Mouse (Mus musculus): ENCODE results near the gene Slc4a4. TPM values are rescaled to one million over a fixed set of nuclear protein-coding genes. Genes with fewer than 3 reads are reported as not detected.

Gene Slc4a4
- total RNA-seq, 2 experiments from 2014 or later, result 110 to 122 TPM

DNA sequence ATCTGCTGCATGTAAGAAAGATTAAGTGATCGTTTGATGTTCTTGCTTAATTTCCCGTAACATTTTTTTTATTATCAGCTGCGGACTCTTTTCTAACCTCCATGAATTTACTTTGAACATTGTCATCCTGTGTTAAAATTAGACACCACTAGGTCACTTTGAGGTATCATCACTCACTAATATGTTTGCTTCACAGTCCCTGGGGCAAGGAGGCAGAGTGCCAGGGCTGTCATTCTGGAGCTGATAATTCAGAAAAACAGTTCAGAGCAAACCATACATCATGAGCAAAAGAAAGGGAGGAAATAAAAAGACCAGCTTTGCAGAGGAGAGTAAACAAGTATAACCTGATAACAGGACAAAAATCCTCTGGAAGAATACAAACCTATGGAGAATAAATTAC lies 154.2 kb downstream of the Slc4a4 start:
- intact Hi-C loops (cut with DNase I), result no loop called here
- DNase-seq (ENCODE audit: low spot score in 2 of 2), result no peak

DNA sequence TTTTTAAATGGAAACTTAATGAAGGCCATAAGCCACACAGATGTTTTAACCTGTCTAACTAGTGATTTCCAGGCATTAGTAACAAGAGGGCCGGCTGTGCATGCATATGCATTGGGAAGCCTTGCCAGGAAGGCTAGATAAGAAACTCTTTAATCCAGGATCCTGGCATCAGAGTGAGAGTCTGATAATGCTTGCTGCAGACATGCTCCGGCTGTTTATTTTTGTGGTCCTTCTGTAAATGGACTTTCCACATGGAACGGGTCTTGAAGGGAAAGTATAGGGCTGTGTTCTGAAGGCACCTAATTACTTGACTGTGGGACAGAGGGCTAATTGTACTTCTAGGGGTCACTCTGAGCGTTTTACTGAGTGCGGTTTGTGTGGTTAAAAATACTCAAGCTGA lies 157.2 kb downstream of the Slc4a4 start:
- DNase-seq (ENCODE audit: low spot score in 2 of 2), result no peak
- intact Hi-C loops (cut with DNase I), result no loop called here

DNA sequence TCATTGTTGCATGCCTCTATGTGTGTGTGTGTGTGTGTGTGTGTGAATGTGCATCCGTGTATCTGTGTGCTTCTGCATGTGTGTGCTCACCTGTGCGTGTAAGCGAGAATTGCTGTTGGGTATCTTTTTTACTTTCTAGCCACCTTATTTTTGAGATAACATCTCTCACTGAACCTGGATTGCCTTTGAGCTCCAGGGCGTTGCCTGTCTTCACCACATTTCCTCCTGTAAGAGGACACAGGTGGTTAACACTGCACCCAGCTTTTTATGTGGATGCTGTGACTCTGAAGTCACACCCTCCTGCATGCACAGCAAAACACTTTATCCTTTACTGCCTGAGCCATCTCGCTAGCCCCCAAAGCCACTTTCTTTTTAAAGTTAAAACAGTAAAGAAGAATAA lies 158.2 kb downstream of the Slc4a4 start:
- DNase-seq (ENCODE audit: low spot score in 2 of 2), result no peak
- intact Hi-C loops (cut with DNase I), result no loop called here

- intact Hi-C loops (cut with DNase I), result loop anchor here (10.0 kb wide), 2 partner anchors 93 to 117 kb away; no protein-coding TSS in a partner anchor
- DNase-seq (ENCODE audit: low spot score in 2 of 2), result no peak
Observed at GRCm38 (mm10) chr5:89051577-89051976, 165.0 kb downstream of the Slc4a4 start.

- DNase-seq (ENCODE audit: low spot score in 2 of 2), result no peak
- intact Hi-C loops (cut with DNase I), result loop anchor here (10.0 kb wide), 2 partner anchors 93 to 117 kb away; no protein-coding TSS in a partner anchor
Observed at GRCm38 (mm10) chr5:89052230-89052629, 165.6 kb downstream of the Slc4a4 start.

DNA sequence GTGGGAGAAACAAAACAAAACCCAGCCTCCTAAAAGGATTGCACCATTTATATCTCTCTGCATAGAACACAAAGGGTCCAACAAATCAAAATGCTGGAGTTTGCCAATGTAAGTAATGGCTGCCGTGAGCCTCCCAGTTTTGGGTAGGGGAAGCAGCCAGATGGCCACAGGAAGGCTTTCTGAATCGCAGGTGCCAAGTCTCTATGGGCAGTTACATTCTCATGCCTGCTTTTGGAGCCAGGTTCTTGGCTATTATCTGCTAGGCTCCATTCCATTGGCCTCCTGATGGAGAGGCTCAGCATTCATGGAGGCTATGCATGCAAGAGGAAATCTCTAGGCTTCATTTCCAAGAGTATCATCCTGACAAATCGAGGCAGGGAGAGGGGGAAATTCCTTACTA lies 169.0 kb downstream of the Slc4a4 start:
- no peak for DNase-seq (ENCODE audit: low spot score in 2 of 2)
- intact Hi-C loops (cut with DNase I), result loop anchor here (10.0 kb wide), 2 partner anchors 89 to 121 kb away; no protein-coding TSS in a partner anchor

- intact Hi-C loops (cut with DNase I), result loop anchor here (10.0 kb wide), 2 partner anchors 88 to 122 kb away; no protein-coding TSS in a partner anchor
- peak; percentile 20 to 53 for DNase-seq (ENCODE audit: low spot score in 2 of 2)
Observed at GRCm38 (mm10) chr5:89056370-89056769, 169.8 kb downstream of the Slc4a4 start.

DNA sequence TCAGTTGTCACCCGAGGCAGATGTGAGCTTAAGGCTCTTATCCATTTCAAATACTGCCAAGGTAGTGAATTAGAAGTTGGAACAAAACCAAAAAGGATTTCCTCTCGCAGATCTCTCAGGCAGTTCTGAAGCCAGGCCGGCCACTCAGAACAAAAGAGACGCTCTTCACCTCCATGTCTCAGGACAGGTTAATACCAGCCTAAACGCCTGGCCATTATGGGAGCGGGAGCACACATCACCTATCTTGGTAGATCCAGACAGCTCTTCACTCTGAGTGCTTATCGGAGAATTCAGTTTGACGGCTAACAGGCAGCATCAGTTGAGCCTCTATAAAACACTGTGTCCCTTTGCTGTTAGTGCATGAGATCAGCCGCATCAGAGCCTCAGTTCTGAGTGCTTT lies 174.5 kb downstream of the Slc4a4 start:
- no peak for DNase-seq (ENCODE audit: low spot score in 2 of 2)
- intact Hi-C loops (cut with DNase I), result no loop called here

DNA sequence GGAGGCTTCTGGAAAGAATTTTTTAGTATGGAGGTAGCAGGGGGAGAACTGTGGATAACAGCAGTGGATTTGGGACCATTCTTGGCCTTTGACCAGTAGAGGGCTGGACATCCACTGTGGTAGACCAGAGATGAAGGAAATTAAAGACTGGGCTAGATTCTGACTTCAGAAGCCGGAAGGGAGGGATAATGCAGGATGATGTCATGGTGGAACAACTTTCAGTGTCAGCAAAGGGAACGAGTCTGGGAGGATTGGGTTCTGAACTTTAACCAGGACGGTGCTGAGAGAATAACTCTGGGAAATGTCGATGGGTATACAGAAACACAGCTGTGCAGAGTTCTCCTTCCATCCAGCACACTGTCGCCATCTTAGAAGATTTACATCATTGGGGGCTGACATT lies 175.7 kb downstream of the Slc4a4 start:
- intact Hi-C loops (cut with DNase I), result no loop called here
- DNase-seq (ENCODE audit: low spot score in 2 of 2), result no peak

- no peak for DNase-seq (ENCODE audit: low spot score in 2 of 2)
- intact Hi-C loops (cut with DNase I), result no loop called here
Observed at GRCm38 (mm10) chr5:89067111-89067510, 180.5 kb downstream of the Slc4a4 start.

GRCm38 (mm10) chr5:89068072-89068471 lies 181.5 kb downstream of the Slc4a4 start:
- DNase-seq (ENCODE audit: low spot score in 2 of 2), result no peak

GRCm38 (mm10) chr5:89070051-89070450 lies 183.4 kb downstream of the Slc4a4 start:
- intact Hi-C loops (cut with DNase I), result no loop called here
- DNase-seq (ENCODE audit: low spot score in 2 of 2), result no peak

More at GRCm38 (mm10) chr5:89068072-89068471, 181.5 kb downstream of the Slc4a4 start:
- intact Hi-C loops (cut with DNase I), result no loop called here

DNA sequence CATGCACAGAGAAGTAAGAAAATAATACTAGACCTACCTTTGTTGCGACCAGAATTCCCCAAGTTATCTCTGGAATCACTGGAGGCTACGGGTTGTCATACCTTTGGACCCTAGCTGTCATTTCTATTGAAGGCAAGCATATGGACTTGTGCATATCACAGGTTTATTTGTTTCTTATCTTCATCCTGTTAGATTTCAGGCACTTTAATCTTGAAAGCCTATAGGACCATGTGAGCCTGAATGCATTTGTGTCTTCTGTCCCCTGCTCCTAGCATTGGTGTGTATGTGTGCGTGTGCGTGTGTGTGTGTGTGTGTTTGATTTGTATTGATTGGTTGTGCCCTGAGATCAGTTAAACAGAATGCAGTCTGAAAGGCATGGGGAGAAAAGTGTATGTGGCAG lies 185.3 kb downstream of the Slc4a4 start:
- no peak for DNase-seq (ENCODE audit: low spot score in 2 of 2)
- intact Hi-C loops (cut with DNase I), result no loop called here

GRCm38 (mm10) chr5:89077711-89078110 lies 191.1 kb downstream of the Slc4a4 start:
- intact Hi-C loops (cut with DNase I), result no loop called here
- DNase-seq (ENCODE audit: low spot score in 2 of 2), result no peak

- no peak for DNase-seq (ENCODE audit: low spot score in 2 of 2)
- intact Hi-C loops (cut with DNase I), result no loop called here
Observed at GRCm38 (mm10) chr5:89083476-89083875, 196.9 kb downstream of the Slc4a4 start.

GRCm38 (mm10) chr5:89087916-89088315 lies 201.3 kb downstream of the Slc4a4 start:
- intact Hi-C loops (cut with DNase I), result no loop called here
- DNase-seq (ENCODE audit: low spot score in 2 of 2), result no peak

DNA sequence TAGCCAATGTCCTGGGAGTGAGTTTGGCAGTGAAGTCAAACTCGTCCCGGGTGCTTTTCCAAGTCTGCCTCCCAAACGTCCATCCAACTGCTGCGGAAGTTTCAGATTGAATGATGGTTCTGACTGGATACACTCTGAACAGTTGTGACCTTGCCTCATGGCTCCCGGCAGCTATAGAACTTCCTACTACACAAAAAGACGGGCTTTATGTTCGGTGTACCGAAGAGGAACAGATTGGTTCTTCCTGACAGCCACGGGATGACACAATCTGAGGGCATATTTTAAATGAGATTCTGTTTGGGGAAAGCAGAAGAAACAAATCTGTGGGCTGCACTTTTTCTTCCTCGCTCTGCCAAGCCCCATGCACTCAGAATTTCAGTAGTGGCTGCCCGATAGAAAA lies 201.8 kb downstream of the Slc4a4 start:
- intact Hi-C loops (cut with DNase I), result no loop called here
- peak in 1 of 2 experiments; percentile 29 for DNase-seq (ENCODE audit: low spot score in 2 of 2)

DNA sequence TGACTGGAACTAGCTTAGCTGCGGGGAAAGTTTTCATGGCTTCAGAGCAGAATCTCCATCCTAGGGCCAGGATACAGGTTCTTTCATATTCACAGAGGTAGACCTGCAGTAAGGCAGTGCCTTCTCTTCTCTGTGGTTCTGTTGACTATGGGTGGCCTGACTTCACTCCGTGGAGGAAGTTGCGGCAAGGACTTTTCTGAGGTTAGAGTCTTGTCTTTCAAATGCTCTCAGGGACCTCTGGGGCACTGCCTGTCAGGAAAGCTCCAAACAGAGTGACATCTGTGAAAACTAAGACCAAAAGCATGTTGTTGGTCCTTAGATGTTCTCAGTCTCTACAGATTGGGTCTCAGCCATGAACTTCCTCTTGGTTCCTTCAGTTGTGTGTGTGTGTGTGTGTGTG lies 203.5 kb downstream of the Slc4a4 start:
- no peak for DNase-seq (ENCODE audit: low spot score in 2 of 2)
- intact Hi-C loops (cut with DNase I), result no loop called here

DNA sequence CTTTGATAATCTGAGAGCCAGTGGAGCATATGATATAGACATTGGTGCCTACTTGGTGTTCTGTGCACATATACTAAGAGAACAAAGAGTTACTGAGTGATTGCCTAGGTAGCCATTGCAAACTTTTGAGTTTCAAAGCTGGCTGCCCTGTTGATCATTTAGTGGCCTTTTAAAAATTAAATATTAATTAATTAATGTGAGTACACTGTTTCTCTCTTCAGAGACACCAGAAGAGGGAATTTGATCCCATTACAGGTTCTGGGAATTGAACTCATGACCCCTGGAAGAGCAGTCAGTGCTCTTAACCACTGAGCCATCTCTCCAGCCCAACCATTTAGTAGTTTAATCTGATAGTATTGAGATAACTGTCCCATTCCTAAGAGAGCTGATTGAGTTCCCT lies 209.8 kb downstream of the Slc4a4 start:
- intact Hi-C loops (cut with DNase I), result no loop called here
- DNase-seq (ENCODE audit: low spot score in 2 of 2), result no peak

GRCm38 (mm10) chr5:89097291-89097690 lies 210.7 kb downstream of the Slc4a4 start:
- DNase-seq (ENCODE audit: low spot score in 2 of 2), result no peak
- intact Hi-C loops (cut with DNase I), result no loop called here

DNA sequence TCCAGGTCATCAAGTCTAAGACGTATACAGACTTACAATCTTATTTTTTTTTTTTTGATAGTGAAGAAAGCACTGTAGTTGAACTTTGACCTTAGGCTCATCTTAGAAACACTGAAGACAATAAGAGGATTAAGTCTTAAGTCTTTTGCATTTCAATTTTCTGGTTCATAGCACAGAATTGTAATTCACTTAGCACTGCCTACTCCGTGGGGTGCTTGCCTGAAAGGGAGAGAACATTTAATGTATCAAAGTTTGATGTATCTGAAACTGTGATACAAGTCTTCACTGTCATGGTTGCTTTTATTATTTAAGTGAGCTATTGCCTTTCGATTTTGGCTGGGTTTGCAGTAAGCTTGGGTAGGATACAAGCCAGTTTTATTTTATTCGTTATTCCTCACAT lies 211.5 kb downstream of the Slc4a4 start:
- no peak for DNase-seq (ENCODE audit: low spot score in 2 of 2)
- intact Hi-C loops (cut with DNase I), result no loop called here

DNA sequence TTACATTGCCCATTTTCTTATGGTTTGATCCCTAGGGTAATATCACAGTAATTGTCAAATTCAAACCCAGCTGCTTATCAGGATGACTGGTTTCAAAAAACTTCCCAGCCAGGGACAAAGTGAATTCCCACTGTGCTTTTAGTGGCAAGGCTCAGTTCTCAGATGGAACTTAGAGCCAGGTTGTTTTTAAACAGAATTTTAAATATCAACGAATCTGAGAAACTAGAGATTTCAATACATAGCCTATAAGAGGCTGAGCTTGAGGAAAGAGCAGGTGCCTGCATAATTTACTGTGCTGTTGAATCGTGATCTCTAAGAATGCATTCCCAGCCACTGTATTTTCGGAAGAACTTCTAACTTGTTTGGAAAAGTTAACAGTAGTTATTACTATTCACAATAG lies 213.3 kb downstream of the Slc4a4 start:
- intact Hi-C loops (cut with DNase I), result no loop called here
- DNase-seq (ENCODE audit: low spot score in 2 of 2), result no peak
